Mouse (Mus musculus) midbrain, embryonic 10.5 days (tissue): ENCODE data around the gene Opa3. TPM values are rescaled to one million over a fixed set of nuclear protein-coding genes. Genes with fewer than 3 reads are reported as not detected.

Source experiments
- DNase-seq: peaks from one replicate; pipeline ENCODE4 v3.0.0-alpha.2; 2017; ENCODE audit warnings: low spot score
- H3K27ac ChIP-seq: fragments of 300-500 bp; sonication (generic); replicated peaks from 2 replicates; pipeline ENCODE4 v1.5.1; 2016; ENCODE audit warnings: mild to moderate bottlenecking
- H3K27me3 ChIP-seq: fragments of 300-500 bp; sonication (generic); 2 replicates; pipeline ENCODE4 v1.6.1; 2016; ENCODE audit warnings: low read depth, mild to moderate bottlenecking; ENCODE audit not compliant: poor library complexity, severe bottlenecking
- H3K36me3 ChIP-seq: fragments of 300-500 bp; sonication (generic); 2 replicates; pipeline ENCODE4 v1.6.1; 2016; ENCODE audit warnings: mild to moderate bottlenecking, moderate library complexity
- H3K4me1 ChIP-seq: fragments of 300-500 bp; sonication (generic); 2 replicates; pipeline ENCODE4 v1.6.1; 2016
- H3K4me3 ChIP-seq: fragments of 300-500 bp; sonication (generic); 2 replicates; pipeline ENCODE4 v1.5.1; 2016; ENCODE audit warnings: mild to moderate bottlenecking, moderate library complexity
- H3K9me3 ChIP-seq: fragments of 300-500 bp; sonication (generic); replicated peaks from 2 replicates; pipeline ENCODE4 v1.6.1; 2016; ENCODE audit warnings: mild to moderate bottlenecking
- WGBS: fragments of 180-500 bp; shearing (Covaris S2); methylation state at CpG from one replicate; pipeline ENCODE4 v1.1.7; 2016; 5-methylcytosine and 5-hydroxymethylcytosine counted together
- microRNA counts: library from miRNA; unstranded; fragments of <30 nt; microRNA quantifications from one replicate; lab custom pipeline; 2017
- microRNA-seq: library from miRNA; unstranded; fragments of <30 nt; microRNA quantifications from one replicate; pipeline ENCODE4, GENCODE M21; 2017
- polyA plus RNA-seq: library from polyadenylated mRNA; unstranded; fragments of >200 nt; fragmentation: Nextera tagmentation; extraction: Ambion mirVana; gene quantifications from 2 replicates; pipeline ENCODE4 v1.2.1, GENCODE M21; 2016

Opa3 gene
- polyA plus RNA-seq, 1 experiment from 2014 or later: 51.0 TPM

DNA sequence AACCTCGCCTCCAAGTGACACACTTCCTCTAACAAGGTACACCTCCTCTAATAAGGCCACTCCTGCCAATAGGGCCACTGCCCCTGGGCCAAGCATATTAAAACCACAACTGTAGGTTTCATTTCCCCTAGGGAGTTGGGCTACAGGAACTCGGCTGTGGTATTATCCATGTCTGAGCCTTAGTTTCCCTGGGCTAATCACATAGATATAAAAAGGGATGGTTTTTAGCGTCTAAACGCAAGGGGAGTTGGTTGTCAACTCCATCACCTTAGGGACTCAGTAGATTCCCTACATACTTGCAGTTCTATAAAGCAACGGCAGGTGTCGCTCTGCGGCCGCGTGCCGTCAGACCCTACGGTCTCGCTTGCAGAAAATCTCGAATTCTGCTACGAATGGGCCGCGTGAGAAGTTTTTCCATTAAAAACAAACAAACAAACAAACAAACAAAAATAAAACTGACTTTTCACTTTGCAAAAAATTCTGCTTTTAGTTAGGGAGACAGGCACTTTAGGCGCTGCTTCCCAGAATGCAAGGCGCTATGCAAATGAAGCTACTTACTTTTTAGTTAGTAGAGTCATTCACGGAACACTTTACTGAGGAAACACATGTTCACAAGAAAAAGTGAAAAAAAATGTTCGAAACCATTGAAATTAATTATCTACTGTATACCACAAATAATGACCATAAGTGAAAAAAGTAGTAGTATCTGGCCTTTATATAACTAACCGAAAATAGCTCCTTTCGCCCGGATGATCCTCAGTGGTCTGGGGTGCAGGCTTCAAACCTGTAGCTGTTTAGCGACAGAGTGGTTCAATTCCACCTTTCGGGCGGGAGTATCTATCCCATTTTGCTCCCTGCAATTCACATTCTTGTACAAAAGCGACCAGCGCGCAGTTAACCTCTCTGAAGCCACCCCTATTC lies 72.6 kb downstream of the Opa3 start:
- Histone ChIP-seq H3K27me3 (peaks cover 45% of the 10 kb centered on the region), H3K4me1 (peaks cover 39% of the 10 kb centered on the region), H3K36me3 (no peaks in the 10 kb centered on the region), H3K4me3 (peak overlapping the region; percentile 55), H3K27ac (peak overlapping the region; percentile 81), H3K9me3 (no peaks in the 10 kb centered on the region)
- peak; percentile 76 for DNase-seq
- WGBS: under 1% methylated on average over 29 of the region's 29 CpGs

DNA sequence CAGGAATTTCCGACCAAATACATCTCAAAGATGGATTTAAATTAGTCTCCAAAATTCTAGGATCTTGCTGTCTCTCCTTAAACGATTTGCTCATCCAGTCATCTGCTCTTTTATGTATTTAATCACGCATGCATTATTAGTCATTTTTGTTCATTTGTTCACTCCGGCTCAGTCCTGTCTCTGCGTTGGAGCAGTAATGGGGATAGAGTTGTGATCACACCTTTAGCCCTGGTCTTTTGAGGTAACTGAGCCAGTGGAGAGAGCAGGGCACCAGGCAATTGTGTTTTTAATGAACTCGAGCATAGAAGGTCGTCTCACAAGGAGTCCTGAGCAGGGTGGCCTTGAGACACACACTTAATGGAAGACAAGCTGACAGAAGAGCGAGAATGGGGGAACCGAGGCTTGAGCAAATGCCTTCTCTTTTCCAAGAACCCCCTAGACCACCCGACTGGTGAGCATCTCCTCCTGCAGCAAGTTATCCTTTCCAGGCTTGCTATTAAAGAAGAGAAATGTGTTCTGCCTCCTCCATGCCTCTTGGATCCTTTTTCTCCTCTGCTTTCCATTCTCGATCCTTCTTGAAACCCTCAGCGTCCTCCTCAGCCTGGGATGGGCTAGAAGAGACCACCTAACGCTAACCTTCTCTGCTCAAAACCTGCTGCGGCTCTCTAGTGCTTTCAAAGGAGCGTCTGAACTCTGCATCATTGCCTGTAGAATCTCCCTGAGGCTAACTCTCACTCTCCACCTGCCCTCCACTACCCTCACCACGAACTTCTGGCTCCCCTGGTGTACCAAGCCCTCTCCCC lies 73.5 kb downstream of the Opa3 start:
- Histone ChIP-seq H3K27me3 (peaks cover 54% of the 10 kb centered on the region), H3K27ac (no peak overlapping the region), H3K9me3 (no peaks in the 10 kb centered on the region), H3K4me1 (peaks cover 37% of the 10 kb centered on the region), H3K4me3 (peak overlapping the region; percentile 55), H3K36me3 (no peaks in the 10 kb centered on the region)
- DNase-seq: no peak
- 10% methylated on average over 16 of the region's 16 CpGs for WGBS

DNA sequence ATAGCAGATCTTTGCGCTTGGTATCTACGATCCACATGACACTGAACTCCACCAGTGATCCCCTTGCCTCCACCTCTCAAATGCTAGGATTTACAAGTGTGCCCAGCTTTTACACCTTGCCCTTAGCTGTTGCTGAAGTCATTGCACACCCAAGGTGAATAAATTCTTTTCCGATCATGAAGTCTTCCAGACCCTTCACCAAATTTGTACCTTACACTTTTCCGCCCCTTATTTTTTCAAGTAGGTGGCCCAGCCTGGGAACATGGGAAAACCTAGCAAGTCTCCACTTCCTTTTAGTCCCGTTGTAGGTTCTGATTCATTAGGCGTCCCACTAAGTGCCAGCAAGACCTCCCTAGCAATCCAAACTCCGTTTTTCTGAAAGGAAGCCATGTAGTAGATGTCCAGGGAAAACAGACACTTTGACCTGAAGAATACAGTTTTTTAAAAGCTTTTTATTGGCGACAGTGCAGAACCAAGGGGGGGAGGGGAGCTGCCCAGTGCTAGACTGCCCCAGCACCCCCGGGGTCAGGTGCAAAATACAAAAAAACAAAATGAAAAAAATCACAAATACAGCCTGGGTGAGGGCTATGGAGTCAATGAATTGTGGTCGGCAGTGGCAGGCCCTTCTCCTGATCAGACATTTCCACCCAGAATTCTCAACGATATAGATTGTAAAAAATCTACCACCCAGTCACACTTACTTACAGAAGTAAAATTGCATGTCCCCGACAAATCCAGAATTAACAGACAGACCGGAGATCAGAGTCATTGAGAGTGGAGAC lies 74.3 kb downstream of the Opa3 start:
- DNase-seq: no peak
- H3K27ac ChIP-seq: no peak overlapping the region
- H3K36me3 ChIP-seq: no peaks in the 10 kb centered on the region
- no peaks in the 10 kb centered on the region for H3K9me3 ChIP-seq
- WGBS: 51% methylated on average over 13 of the region's 13 CpGs
- peaks cover 39% of the 10 kb centered on the region for H3K4me1 ChIP-seq
- peaks cover 62% of the 10 kb centered on the region for H3K27me3 ChIP-seq
- H3K4me3 ChIP-seq: peak overlapping the region; percentile 55

DNA sequence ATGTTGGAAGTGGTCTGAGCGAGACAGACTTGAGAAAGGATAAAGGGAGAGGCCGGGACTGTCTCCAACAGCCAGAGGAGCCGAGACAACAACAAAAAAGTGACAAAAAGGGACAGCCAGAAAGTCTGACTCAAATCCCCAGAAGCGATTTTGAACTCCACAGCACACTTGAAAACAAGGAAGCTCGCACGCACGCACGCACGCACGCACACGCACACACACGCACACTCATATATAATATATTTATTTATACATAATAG lies 74.8 kb downstream of the Opa3 start:
- Histone ChIP-seq H3K27ac (no peak overlapping the region), H3K4me3 (no peak overlapping the region), H3K9me3 (no peaks in the 10 kb centered on the region), H3K4me1 (peaks cover 44% of the 10 kb centered on the region), H3K36me3 (no peaks in the 10 kb centered on the region), H3K27me3 (peaks cover 67% of the 10 kb centered on the region)
- WGBS: 77% methylated on average over 12 of the region's 12 CpGs
- DNase-seq: no peak

DNA sequence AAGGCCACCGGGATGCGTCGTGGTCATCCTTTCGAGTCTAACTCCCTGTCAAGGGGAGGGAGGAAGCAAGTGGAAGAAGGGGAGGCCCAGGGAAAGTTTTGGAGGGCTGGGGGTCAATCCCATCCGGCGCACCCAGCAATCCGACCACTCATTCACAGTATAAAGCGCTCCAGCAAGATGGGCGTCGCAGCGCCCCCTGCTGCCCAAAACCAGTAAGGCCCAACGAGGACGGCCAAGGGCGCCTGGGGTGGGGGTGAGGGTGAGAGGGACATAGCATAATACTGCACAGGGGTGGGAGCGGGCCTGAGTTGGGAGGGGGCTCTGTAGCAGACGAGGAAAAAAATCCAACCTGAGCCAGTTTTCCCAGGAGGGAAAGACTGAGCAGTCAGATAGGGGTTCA lies 75.6 kb downstream of the Opa3 start:
- H3K27me3 ChIP-seq: peaks cover 67% of the 10 kb centered on the region
- under 1% methylated on average over 16 of the region's 16 CpGs for WGBS
- peak overlapping the region; percentile 49 for H3K4me3 ChIP-seq
- no peaks in the 10 kb centered on the region for H3K9me3 ChIP-seq
- no peaks in the 10 kb centered on the region for H3K36me3 ChIP-seq
- DNase-seq: peak; percentile 88
- H3K4me1 ChIP-seq: peaks cover 51% of the 10 kb centered on the region
- no peak overlapping the region; the same call in 1 of the 2 replicates for H3K27ac ChIP-seq

DNA sequence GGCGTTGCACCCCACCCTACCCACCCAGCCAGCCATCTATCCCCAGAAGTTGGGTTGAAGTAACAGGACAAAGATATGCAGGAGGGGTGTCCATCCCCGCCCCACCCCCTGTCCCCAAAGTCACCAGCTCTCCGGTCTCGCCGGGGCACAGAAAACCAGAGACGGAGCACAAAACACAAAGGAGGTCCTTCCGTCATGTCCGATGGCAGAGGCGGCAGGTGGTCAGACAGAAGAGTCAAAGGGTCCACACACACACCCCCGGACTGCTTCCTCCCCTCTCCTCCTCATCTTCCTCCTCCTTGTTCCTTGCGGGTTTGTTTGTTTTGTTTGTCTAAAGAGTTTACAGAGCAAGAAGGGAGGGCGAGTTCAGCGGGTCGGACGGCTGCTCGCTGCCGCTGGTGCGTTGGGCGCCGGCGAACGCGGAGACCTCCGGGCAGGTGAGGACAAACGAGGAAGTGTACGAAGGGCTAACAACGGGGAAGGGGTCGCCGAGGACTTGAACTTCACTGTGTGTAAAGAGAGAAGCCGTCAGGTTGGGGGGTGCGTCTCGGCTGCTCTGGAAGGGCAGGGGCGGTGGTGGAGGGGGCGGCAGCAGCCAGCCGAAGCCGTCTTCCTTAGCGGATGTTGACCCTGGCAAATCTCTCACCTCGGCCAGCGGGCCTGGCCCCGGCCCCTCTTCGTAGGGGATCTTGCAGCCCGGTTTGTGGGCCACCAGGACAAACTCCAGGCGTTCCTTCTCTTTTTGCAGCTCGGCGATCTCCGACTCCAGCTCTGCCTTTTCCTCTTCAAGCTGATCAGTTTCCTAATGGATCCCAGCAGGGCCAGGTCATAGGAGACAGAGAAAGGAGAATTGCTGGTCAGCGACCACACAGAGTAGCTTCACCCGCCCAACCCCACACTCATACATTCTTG lies 76.6 kb downstream of the Opa3 start:
- Histone ChIP-seq H3K36me3 (no peaks in the 10 kb centered on the region), H3K27ac (no peak overlapping the region), H3K9me3 (no peaks in the 10 kb centered on the region), H3K4me1 (peaks cover 60% of the 10 kb centered on the region), H3K27me3 (peaks cover 75% of the 10 kb centered on the region), H3K4me3 (peak overlapping the region; percentile 49)
- 2% methylated on average over 48 of the region's 48 CpGs for WGBS
- peak; percentile 44 for DNase-seq

DNA sequence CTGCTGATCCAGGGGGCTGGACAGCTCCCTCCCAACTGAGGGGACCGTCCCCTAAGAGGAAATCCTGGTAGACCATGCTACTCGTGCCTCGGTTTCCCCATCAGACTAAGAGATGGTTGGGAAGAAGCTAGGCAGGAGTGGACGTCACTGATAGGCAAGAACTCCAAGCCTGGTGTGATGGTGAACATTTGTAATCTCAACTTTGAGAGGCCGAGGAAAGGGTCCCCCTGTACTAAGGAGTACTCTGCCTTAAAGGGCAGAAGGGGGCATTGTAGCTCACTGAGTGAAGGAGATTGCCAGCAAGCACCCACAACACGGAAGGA lies 77.2 kb downstream of the Opa3 start:
- Histone ChIP-seq H3K4me3 (peak overlapping the region; percentile 49), H3K27ac (no peak overlapping the region), H3K4me1 (peaks cover 63% of the 10 kb centered on the region), H3K36me3 (no peaks in the 10 kb centered on the region), H3K9me3 (no peaks in the 10 kb centered on the region), H3K27me3 (peaks cover 75% of the 10 kb centered on the region)
- DNase-seq: no peak
- 5% methylated on average over 6 of the region's 6 CpGs for WGBS

MicroRNAs within 50 kb of the gene (microRNA counts, 519-probe panel; counts per million panel counts)
- not detected for microRNA mmu-miR-330 (lab: Ali Mortazavi, UCI)

Small RNA genes lying within 50 kb of the gene (microRNA-seq; reads per million reads assigned to microRNA genes)
- gene Mir330: 290 reads per million, percentile 62 among the genes with 10 or more reads in this experiment

Other genes with a start within 250 kb of the Opa3 start
- gene Nanos2, start 240.9 kb upstream of the Opa3 start, polyA plus RNA-seq: 0.07 and 0.16 TPM in 2 replicates
- gene Mypop, start 237.1 kb upstream of the Opa3 start, polyA plus RNA-seq: 4.0 and 4.1 TPM in 2 replicates
- gene Irf2bp1, start 224.3 kb upstream of the Opa3 start, polyA plus RNA-seq: 21.4 and 23.5 TPM in 2 replicates
- gene Foxa3, start 204.8 kb upstream of the Opa3 start, polyA plus RNA-seq: 0.09 TPM in 1 of 2 replicates, not detected in the other
- 40.3 and 45.7 TPM in 2 replicates for gene Sympk, start 204.0 kb upstream of the Opa3 start, polyA plus RNA-seq
- gene Rsph6a, start 173.6 kb upstream of the Opa3 start, polyA plus RNA-seq: not detected in 2 replicates
- 17.3 and 18.0 TPM in 2 replicates for gene Dmwd, start 152.1 kb upstream of the Opa3 start, polyA plus RNA-seq
- gene Dmpk, start 144.5 kb upstream of the Opa3 start, polyA plus RNA-seq: 8.2 and 8.8 TPM in 2 replicates
- 7.2 and 8.0 TPM in 2 replicates for gene Six5, start 133.7 kb upstream of the Opa3 start, polyA plus RNA-seq
- 1.1 TPM in 2 replicates for gene Gm4969, start 110.0 kb upstream of the Opa3 start, polyA plus RNA-seq
- gene Fbxo46, start 108.5 kb upstream of the Opa3 start, polyA plus RNA-seq: 17.6 and 19.4 TPM in 2 replicates
- 17.0 and 21.2 TPM in 2 replicates for gene Qpctl, start 79.0 kb upstream of the Opa3 start, polyA plus RNA-seq
- 168 and 180 TPM in 2 replicates for gene Snrpd2, start 78.6 kb upstream of the Opa3 start, polyA plus RNA-seq
- 0.60 and 1.5 TPM in 2 replicates for gene Gipr, start 62.2 kb upstream of the Opa3 start, polyA plus RNA-seq
- 4.3 and 4.8 TPM in 2 replicates for gene Eml2, start 51.9 kb upstream of the Opa3 start, polyA plus RNA-seq
- gene Gpr4, start 15.8 kb upstream of the Opa3 start, polyA plus RNA-seq: 2.4 and 2.6 TPM in 2 replicates
- gene Vasp, start 43.5 kb downstream of the Opa3 start, polyA plus RNA-seq: 49.3 and 52.7 TPM in 2 replicates
- gene Ppm1n, start 51.7 kb downstream of the Opa3 start, polyA plus RNA-seq: 0.36 and 0.39 TPM in 2 replicates
- gene Rtn2, start 54.3 kb downstream of the Opa3 start, polyA plus RNA-seq: 41.9 and 48.6 TPM in 2 replicates
- 0.02 TPM in 1 of 2 replicates, not detected in the other for gene Fosb, start 81.7 kb downstream of the Opa3 start, polyA plus RNA-seq
- 117 and 118 TPM in 2 replicates for gene Ercc1, start 116.4 kb downstream of the Opa3 start, polyA plus RNA-seq
- 23.2 and 24.7 TPM in 2 replicates for gene Cd3eap, start 131.1 kb downstream of the Opa3 start, polyA plus RNA-seq
- 4.9 and 6.0 TPM in 2 replicates for gene Ppp1r13l, start 131.4 kb downstream of the Opa3 start, polyA plus RNA-seq
- gene Ercc2, start 153.7 kb downstream of the Opa3 start, polyA plus RNA-seq: 27.7 and 31.8 TPM in 2 replicates
- gene Klc3, start 175.8 kb downstream of the Opa3 start, polyA plus RNA-seq: 2.3 and 3.0 TPM in 2 replicates
- gene Ckm, start 176.4 kb downstream of the Opa3 start, polyA plus RNA-seq: not detected in 2 replicates
- gene Mark4, start 230.5 kb downstream of the Opa3 start, polyA plus RNA-seq: 8.0 and 8.4 TPM in 2 replicates
- gene Exoc3l2, start 235.0 kb downstream of the Opa3 start, polyA plus RNA-seq: 0.75 and 0.81 TPM in 2 replicates